Mouse (Mus musculus) macrophage (primary cell): ENCODE results near the gene Cdk19. TPM values are rescaled to one million over a fixed set of nuclear protein-coding genes. Genes with fewer than 3 reads are reported as not detected.
"Not testable (repeated sequence)": the region's sequence is repeated elsewhere in the genome, so short reads cannot be mapped to it uniquely, and the experiment has no call there.

Experiments used
- H3K27ac ChIP-seq: fragments of 350-480 bp; formaldehyde crosslinking; 2 replicates; pipeline ENCODE4 v1.9.0; 2021
- H3K36me3 ChIP-seq: fragments of 350-480 bp; formaldehyde crosslinking; 2 replicates; pipeline ENCODE4 v1.9.0; 2021; ENCODE audit errors: inconsistent target
- H3K4me3 ChIP-seq: fragments of 350-480 bp; formaldehyde crosslinking; 2 replicates; pipeline ENCODE4 v1.9.0; 2021; ENCODE audit errors: inconsistent target
- H3K79me2 ChIP-seq: fragments of 350-480 bp; formaldehyde crosslinking; 2 replicates; pipeline ENCODE4 v1.9.0; 2021; ENCODE audit errors: inconsistent target
- WGBS: methylation state at CpG from one replicate; pipeline ENCODE4 v1.1.7; 2026; ENCODE audit warnings: inconsistent platforms; ENCODE audit not compliant: missing documents; 5-methylcytosine and 5-hydroxymethylcytosine counted together
- polyA plus RNA-seq: library from polyadenylated mRNA; stranded (reverse); fragments of 250-400 nt; gene quantifications from 3 replicates; pipeline ENCODE4 v1.2.4, GENCODE M21; 2018; ENCODE audit warnings: inconsistent platforms
- total RNA-seq, 78 experiments: library from RNA; depleted of rRNA; stranded (reverse); fragments of 250-400 nt; gene quantifications; 1 replicate in 9 of 78; 2 replicates in 24 of 78; 3 replicates in 43 of 78; 4 replicates in 2 of 78; pipeline ENCODE4 v1.2.4; 2018; ENCODE audit warnings: inconsistent platforms in 56 of 78

Cdk19 gene
- total RNA-seq (2018; cell fraction: chromatin; rRNA removed) = 10 to 100 TPM in 19 of 26 experiments, 1 to 10 TPM in 7; 1.4 to 19.3 (median 13.5) TPM
- 10 to 100 TPM; 13.5 to 26.2 (median 21.8) TPM for total RNA-seq (2018; cell fraction: cytosol; rRNA removed)
- total RNA-seq (2018; cell fraction: nucleus; rRNA removed) = 10 to 100 TPM in 22 of 26 experiments, 1 to 10 TPM in 4; 4.6 to 31.5 (median 18.1) TPM
- 14.5 to 17.0 TPM (median 15.9 TPM) in 3 replicates for polyA plus RNA-seq

GRCm38 (mm10) chr10:40339351-40339964 is at the start of gene Cdk19:
Gene Cdk19, plus strand, starts transcription at chr10:40339564.
- Histone ChIP-seq H3K36me3 (no peaks in the 10 kb centered on the region), H3K79me2 (no peaks in the 10 kb centered on the region), H3K27ac (no peak within 1 kb of the TSS), H3K4me3 (no peak within 1 kb of the TSS)
- 88% methylated on average over 13 of the region's 13 CpGs for WGBS

DNA sequence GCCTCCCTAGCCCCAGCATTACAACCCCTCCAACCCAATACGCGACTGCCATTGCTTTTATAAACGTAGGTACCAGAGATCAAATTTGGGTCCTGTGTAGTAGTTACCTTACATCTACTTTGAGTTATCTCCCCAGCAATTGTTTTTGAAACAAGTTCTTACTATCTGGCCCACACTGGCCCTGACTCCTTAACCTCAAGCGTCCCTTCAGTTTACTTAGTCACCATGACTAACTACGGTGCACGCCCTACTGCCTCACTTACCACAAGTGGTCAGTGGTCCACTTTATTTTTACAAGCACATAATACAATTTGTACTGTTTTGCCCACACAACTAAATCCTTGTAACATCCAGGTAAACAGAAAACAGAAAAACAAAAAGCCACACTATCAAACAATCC is 46.7 kb upstream of the Cdk19 start:
- Histone ChIP-seq H3K4me3 (no peak overlapping the region), H3K27ac (no peak overlapping the region), H3K79me2 (peaks cover 58% of the 10 kb centered on the region), H3K36me3 (peaks cover 19% of the 10 kb centered on the region)
- 93% methylated on average over 5 of the region's 6 CpGs for WGBS

GRCm38 (mm10) chr10:40300648-40301171 is 38.7 kb upstream of the Cdk19 start:
- no peaks in the 10 kb centered on the region for H3K36me3 ChIP-seq
- H3K79me2 ChIP-seq = peaks cover 53% of the 10 kb centered on the region
- no peak overlapping the region for H3K27ac ChIP-seq
- peak overlapping the region; percentile 49 for H3K4me3 ChIP-seq
- WGBS = under 1% methylated on average over 36 of the region's 36 CpGs

- 2% methylated on average over 54 of the region's 91 CpGs for WGBS
- H3K4me3 ChIP-seq = peak overlapping the region; percentile 86
- not testable (repeated sequence) for H3K36me3 ChIP-seq, H3K27ac ChIP-seq
- peaks cover 46% of the 10 kb centered on the region for H3K79me2 ChIP-seq
These were observed 37.9 kb upstream of the Cdk19 start for GRCm38 (mm10) chr10:40301181-40302075.

GRCm38 (mm10) chr10:40302140-40302985 is 37.0 kb upstream of the Cdk19 start, which contains the start of gene Amd1:
Gene Amd1, minus strand, starts transcription at chr10:40302186.
- H3K27ac ChIP-seq = peak within 1 kb of the TSS; percentile 69
- no peaks in the 10 kb centered on the region for H3K36me3 ChIP-seq
- H3K4me3 ChIP-seq = peak within 1 kb of the TSS; percentile 86
- WGBS = under 1% methylated on average over 55 of the region's 55 CpGs
- peaks cover 37% of the 10 kb centered on the region for H3K79me2 ChIP-seq

- H3K36me3 ChIP-seq = no peaks in the 10 kb centered on the region
- H3K4me3 ChIP-seq = no peak overlapping the region
- H3K79me2 ChIP-seq = peaks cover under 1% of the 10 kb centered on the region; the same call in 1 of the 2 replicates
- 88% methylated on average over 1 of the region's 1 CpGs for WGBS
- no peak overlapping the region for H3K27ac ChIP-seq
These were observed 33.4 kb upstream of the Cdk19 start for GRCm38 (mm10) chr10:40305989-40306388.

GRCm38 (mm10) chr10:40307826-40308583 is 31.4 kb upstream of the Cdk19 start:
- no peak overlapping the region for H3K27ac ChIP-seq
- WGBS = 79% methylated on average over 4 of the region's 4 CpGs
- no peaks in the 10 kb centered on the region for H3K79me2 ChIP-seq
- H3K36me3 ChIP-seq = no peaks in the 10 kb centered on the region
- no peak overlapping the region for H3K4me3 ChIP-seq

DNA sequence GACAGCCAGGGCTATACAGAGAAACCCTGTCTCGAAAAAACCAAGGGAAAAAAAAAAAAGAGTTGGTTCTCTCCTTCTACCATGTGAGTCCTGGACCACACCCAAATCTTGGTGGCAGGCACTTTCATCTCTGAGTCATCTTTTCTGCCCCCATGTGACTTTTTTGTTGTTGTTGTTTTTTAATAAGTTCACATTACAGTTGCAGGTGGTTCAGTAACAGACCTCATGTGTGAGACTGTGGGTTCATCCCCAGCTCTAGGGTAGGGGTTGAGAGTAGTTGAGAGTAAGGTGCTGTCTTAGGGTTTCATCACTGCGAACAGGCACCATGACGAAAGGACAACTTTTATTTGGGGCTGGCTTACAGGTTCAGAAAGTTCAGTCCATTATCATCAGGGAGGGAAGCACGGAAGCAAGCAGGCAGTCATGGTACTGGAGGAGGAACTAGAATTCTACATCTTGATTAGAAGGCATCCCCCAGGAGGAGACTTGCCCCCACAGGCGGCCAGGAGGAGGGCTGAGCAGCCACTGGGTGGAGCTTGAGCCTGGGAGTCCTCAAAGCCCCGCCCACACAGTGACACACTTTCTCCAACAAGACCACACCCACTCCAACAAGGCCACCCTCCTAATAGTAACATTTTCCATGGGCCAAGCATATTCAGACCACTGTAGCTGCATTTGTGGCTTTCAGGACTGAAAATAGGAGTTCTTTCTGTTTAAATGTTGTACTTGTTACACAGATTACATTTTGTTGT is 29.3 kb upstream of the Cdk19 start:
- 47% methylated on average over 5 of the region's 6 CpGs for WGBS
- H3K4me3 ChIP-seq = no peak overlapping the region
- H3K36me3 ChIP-seq = no peaks in the 10 kb centered on the region
- H3K27ac ChIP-seq = no peak overlapping the region
- H3K79me2 ChIP-seq = no peaks in the 10 kb centered on the region

DNA sequence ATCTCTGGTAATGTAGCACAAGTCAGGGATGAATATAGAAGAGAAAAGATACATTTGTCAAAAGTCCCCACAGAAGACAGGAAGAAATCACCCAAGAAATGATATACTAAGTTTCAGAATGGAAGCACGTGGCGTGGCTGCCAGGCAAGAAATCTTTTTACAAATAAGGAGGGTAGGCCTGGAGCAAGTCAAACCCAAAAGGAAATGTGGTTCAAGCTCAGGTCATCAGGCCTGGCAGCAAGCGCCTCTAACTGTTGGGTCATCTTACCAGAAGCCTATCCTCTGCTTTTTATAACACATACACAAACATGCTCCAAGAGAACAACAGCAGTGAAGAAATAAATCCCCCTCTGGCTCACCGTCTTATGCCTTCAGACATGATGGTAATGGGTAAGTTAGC is 26.6 kb upstream of the Cdk19 start:
- Histone ChIP-seq H3K36me3 (no peaks in the 10 kb centered on the region), H3K27ac (no peak overlapping the region), H3K79me2 (no peaks in the 10 kb centered on the region), H3K4me3 (no peak overlapping the region)
- WGBS = 87% methylated on average over 4 of the region's 4 CpGs

- Histone ChIP-seq H3K36me3 (no peaks in the 10 kb centered on the region), H3K4me3 (no peak overlapping the region), H3K27ac (peak overlapping the region; percentile 69), H3K79me2 (no peaks in the 10 kb centered on the region)
- WGBS = 45% methylated on average over 7 of the region's 7 CpGs
These were observed 22.4 kb upstream of the Cdk19 start for GRCm38 (mm10) chr10:40316841-40317585.

GRCm38 (mm10) chr10:40320306-40320705 is 19.1 kb upstream of the Cdk19 start:
- Histone ChIP-seq H3K36me3 (no peaks in the 10 kb centered on the region), H3K27ac (no peak overlapping the region), H3K79me2 (no peaks in the 10 kb centered on the region), H3K4me3 (no peak overlapping the region)
- 95% methylated on average over 10 of the region's 10 CpGs for WGBS

- 86% methylated on average over 9 of the region's 9 CpGs for WGBS
- Histone ChIP-seq H3K79me2 (no peaks in the 10 kb centered on the region), H3K36me3 (no peaks in the 10 kb centered on the region), H3K27ac (no peak overlapping the region), H3K4me3 (no peak overlapping the region)
These were observed 11.3 kb upstream of the Cdk19 start for GRCm38 (mm10) chr10:40328004-40328551.
